Mouse (Mus musculus) testis, adult 2 months (tissue): ENCODE results near the gene Zic3.

Experiments
- CTCF ChIP-seq: fragments of 200-500 bp; IDR thresholded peaks from 2 replicates; pipeline ENCODE4 v1.5.1; 2012; ENCODE audit warnings: low read depth, mild to moderate bottlenecking, inconsistent platforms, low read length, moderate library complexity; ENCODE audit not compliant: control insufficient read depth, insufficient read depth, insufficient replicate concordance
- POLR2A ChIP-seq: fragments of 200-500 bp; IDR thresholded peaks from 2 replicates; pipeline ENCODE4 v1.6.1; 2012; ENCODE audit warnings: low read depth, mild to moderate bottlenecking, inconsistent platforms, low read length, moderate library complexity; ENCODE audit not compliant: control insufficient read depth

DNA sequence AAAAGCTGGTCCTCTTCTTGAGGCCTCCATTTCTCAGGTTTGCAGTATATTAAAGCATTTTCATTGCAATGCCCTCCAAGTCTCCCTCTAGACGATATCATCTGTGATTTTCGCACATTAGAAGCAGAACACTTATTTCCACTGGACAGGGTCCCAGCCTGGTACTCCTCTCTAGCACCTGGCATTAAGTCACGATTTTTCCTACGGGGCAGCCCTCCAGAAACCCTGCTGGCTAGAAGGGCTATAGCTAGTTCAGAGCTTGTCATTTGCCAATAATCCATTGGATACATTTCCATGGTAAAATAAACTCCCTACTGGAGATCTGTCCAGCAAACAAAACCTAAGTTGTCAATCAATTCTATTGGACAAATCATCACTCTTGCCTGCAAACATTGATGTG lies 40.1 kb upstream of the Zic3 start:
- TF ChIP-seq CTCF (no peak), POLR2A (no peak)
